Mouse (Mus musculus) C2C12 (cell line): ENCODE measurements around the gene Smco2.

Experiments used
- CEBPB ChIP-seq: IDR thresholded peaks from one replicate; pipeline ENCODE4 v1.6.1; 2011; ENCODE audit warnings: low read depth, mild to moderate bottlenecking, control low read depth, moderate library complexity
- CTCF ChIP-seq: IDR thresholded peaks from one replicate; pipeline ENCODE4 v1.5.1; 2011; ENCODE audit not compliant: control insufficient read depth, insufficient read depth, insufficient read length
- MYOD1 ChIP-seq: IDR thresholded peaks from one replicate; pipeline ENCODE4 v1.6.1; 2011; ENCODE audit warnings: low read depth; ENCODE audit not compliant: control insufficient read depth, insufficient read length
- MYOG ChIP-seq: IDR thresholded peaks from one replicate; pipeline ENCODE4 v1.6.1; 2011; ENCODE audit not compliant: control insufficient read depth, insufficient read length; ENCODE audit errors: extremely low read depth

DNA sequence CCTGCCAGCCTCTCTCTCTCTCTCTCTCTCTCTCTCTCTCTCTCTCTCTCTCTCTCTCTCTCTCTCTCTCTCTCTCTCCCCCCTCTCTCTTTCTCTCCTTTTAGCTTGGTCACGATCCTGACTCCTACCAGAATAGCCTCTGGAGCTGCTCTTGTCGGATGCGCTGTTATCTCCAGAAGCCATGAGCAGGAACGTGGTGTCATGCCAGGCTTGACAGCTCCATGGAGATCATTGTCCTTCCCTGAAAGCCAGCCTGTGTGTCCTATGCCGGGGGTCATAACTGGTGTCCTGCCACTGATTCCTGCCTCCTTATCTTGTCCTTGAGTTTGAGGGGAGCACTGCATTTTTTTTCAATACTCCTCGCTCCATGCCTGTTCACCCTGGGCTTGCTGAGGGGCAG is 5.0 kb upstream of the Smco2 start:
- no peak for TF ChIP-seq CTCF
- no peak for TF ChIP-seq MYOG
- no peak for TF ChIP-seq CEBPB
- no peak for TF ChIP-seq MYOD1
